Mouse (Mus musculus): ENCODE data around the gene Sult6b1.

Sult6b1 gene

GRCm38 (mm10) chr17:78906892-78907291, at the start of gene Sult6b1:
TSS of gene Sult6b1 (minus strand) at chr17:78906992.
- CTCF ChIA-PET: no interaction called here

- CTCF ChIA-PET: no interaction called here
Measured at GRCm38 (mm10) chr17:78953240-78953639, 46.4 kb upstream of the Sult6b1 start.

GRCm38 (mm10) chr17:78952070-78952469, 45.3 kb upstream of the Sult6b1 start:
- CTCF ChIA-PET: no interaction called here

GRCm38 (mm10) chr17:78951225-78951624, 44.4 kb upstream of the Sult6b1 start:
- CTCF ChIA-PET: no interaction called here

GRCm38 (mm10) chr17:78942579-78942978, 35.8 kb upstream of the Sult6b1 start:
- CTCF ChIA-PET: no interaction called here

GRCm38 (mm10) chr17:78938927-78939326, 32.1 kb upstream of the Sult6b1 start:
- CTCF ChIA-PET: no interaction called here

GRCm38 (mm10) chr17:78937229-78937853, 30.5 kb upstream of the Sult6b1 start:
- CTCF ChIA-PET: no interaction called here

- CTCF ChIA-PET: interaction anchor here (0.7 kb wide), 1 partner anchor 200 kb away, joined by 7 read pairs; no protein-coding TSS in a partner anchor
Measured at GRCm38 (mm10) chr17:78936466-78937228, 29.9 kb upstream of the Sult6b1 start, which contains the start of the genes Cebpz and Ndufaf7. TSS of gene Cebpz (minus strand) at chr17:78937066. TSS of gene Ndufaf7 (plus strand) at chr17:78937136.

- CTCF ChIA-PET: interaction anchor here (0.7 kb wide), 1 partner anchor 199 kb away, joined by 7 read pairs; no protein-coding TSS in a partner anchor
Measured at GRCm38 (mm10) chr17:78935857-78936256, 29.1 kb upstream of the Sult6b1 start.

- CTCF ChIA-PET: interaction anchor here (0.7 kb wide), 1 partner anchor 17 kb away, joined by 3 read pairs; no protein-coding TSS in a partner anchor
Measured at GRCm38 (mm10) chr17:78917696-78918095, 10.9 kb upstream of the Sult6b1 start.

GRCm38 (mm10) chr17:78916899-78917298, 10.1 kb upstream of the Sult6b1 start:
- CTCF ChIA-PET: no interaction called here

- CTCF ChIA-PET: no interaction called here
Measured at GRCm38 (mm10) chr17:78916369-78916813, 9.6 kb upstream of the Sult6b1 start, which contains the start of gene Cebpzos. TSS of gene Cebpzos (plus strand) at chr17:78916500.

GRCm38 (mm10) chr17:78915772-78916171, 9.0 kb upstream of the Sult6b1 start:
- CTCF ChIA-PET: no interaction called here

GRCm38 (mm10) chr17:78913921-78914320, 7.1 kb upstream of the Sult6b1 start:
- CTCF ChIA-PET: no interaction called here

- CTCF ChIA-PET: no interaction called here
Measured at GRCm38 (mm10) chr17:78912861-78913281, 6.1 kb upstream of the Sult6b1 start.

GRCm38 (mm10) chr17:78909374-78909773, 2.6 kb upstream of the Sult6b1 start:
- CTCF ChIA-PET: no interaction called here

GRCm38 (mm10) chr17:78903158-78903557, 3.6 kb downstream of the Sult6b1 start:
- CTCF ChIA-PET: no interaction called here

- CTCF ChIA-PET: no interaction called here
Measured at GRCm38 (mm10) chr17:78895394-78895793, 11.4 kb downstream of the Sult6b1 start.

GRCm38 (mm10) chr17:78894991-78895390, 11.8 kb downstream of the Sult6b1 start:
- CTCF ChIA-PET: no interaction called here

- CTCF ChIA-PET: no interaction called here
Measured at GRCm38 (mm10) chr17:78891020-78891419, 15.8 kb downstream of the Sult6b1 start.

GRCm38 (mm10) chr17:78889184-78889583, 17.6 kb downstream of the Sult6b1 start:
- CTCF ChIA-PET: no interaction called here

GRCm38 (mm10) chr17:78888554-78888953, 18.2 kb downstream of the Sult6b1 start:
- CTCF ChIA-PET: no interaction called here
